In the genomic region with DNA sequence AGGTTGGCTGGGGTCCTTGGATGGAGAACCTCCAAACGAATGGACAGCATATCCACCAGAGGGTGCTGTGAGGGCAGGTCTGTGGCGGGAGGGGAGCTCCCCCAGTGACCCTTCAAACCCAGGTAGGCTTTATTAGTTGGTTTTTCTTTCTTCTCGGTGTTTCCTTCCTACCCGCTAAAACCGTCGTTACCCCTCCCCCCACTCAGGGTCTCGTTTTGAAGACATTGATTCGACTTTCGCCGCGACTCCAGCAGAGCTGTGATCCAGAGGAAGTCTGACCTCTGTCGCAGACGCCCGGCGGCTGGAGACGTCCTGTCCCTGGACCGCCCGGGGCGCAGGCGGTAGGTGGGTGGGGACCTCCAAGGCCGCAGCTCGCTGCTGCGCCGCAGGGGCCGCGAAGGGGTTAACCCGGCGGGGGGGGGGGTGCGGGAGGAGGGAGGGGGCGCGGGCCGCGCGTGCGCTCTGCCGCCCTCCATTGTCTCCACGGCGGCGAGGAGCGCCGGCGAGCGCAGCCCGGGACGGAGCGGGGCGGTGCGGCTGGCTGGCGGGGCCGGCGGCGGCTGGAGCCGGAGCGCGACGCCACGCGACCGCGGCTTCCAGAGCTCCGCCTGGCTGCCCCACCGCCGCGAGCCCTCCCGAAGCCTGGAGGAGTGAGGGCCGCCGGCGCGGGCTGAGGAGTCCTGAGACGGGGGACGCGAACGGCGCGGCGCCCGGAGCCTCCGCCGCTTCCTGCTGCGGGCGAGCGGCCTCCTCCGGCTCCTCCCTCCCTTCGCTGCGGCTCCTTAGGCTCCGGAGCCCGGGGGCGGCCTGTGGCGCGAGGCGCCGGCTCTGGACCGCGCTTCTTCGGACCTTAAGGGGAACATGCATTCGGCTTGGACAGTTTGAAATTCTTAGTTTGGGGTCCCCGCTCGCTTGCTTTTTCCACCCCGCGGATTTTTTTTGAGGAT, we compare ENCODE assay signal across 8 mouse cellular contexts. TPM values are rescaled to one million over a fixed set of nuclear protein-coding genes. Genes with fewer than 3 reads are reported as not detected.
DNase-seq lines count a peak whose midpoint lies in the region; ATAC-seq lines count a peak whose summit lies in the region.

TSS of gene Znrf1 (plus strand) at position 67 of the 947 bp plus-strand sequence.

- H3K9ac ChIP-seq in forebrain, embryonic 14.5 days (ENCODE audit: low read length) = peak within 1 kb of the TSS; percentile 97
- peak within 1 kb of the TSS; percentile 90 for H3K9ac ChIP-seq in neural tube, embryonic 15.5 days (replicated peaks)

- peak within 1 kb of the TSS; percentile 96 for H3K27ac ChIP-seq in forebrain, embryonic 14.5 days (ENCODE audit: low read depth, low read length)
- H3K27ac ChIP-seq in neural tube, embryonic 15.5 days (replicated peaks) = peak within 1 kb of the TSS; percentile 95

- H3K9me3 ChIP-seq in forebrain, embryonic 14.5 days (replicated peaks; ENCODE audit: control insufficient read depth, low read length) = no peaks in the 10 kb centered on the region
- no peaks in the 10 kb centered on the region for H3K9me3 ChIP-seq in neural tube, embryonic 15.5 days (replicated peaks)

- peaks cover 25% of the 10 kb centered on the region for H3K4me1 ChIP-seq in forebrain, embryonic 14.5 days (ENCODE audit: control insufficient read depth, insufficient read depth, low read length)
- H3K4me1 ChIP-seq in neural tube, embryonic 15.5 days = peaks cover 43% of the 10 kb centered on the region

- peak within 1 kb of the TSS; percentile 77 for H3K4me2 ChIP-seq in forebrain, embryonic 14.5 days (ENCODE audit: low read length)
- peak within 1 kb of the TSS; percentile 93 for H3K4me2 ChIP-seq in neural tube, embryonic 15.5 days

- ATAC-seq in cerebellum, adult (ENCODE audit: insufficient number of reproducible peaks, low FRiP score, low TSS enrichment) = peak; percentile 71
- ATAC-seq in forebrain, embryonic 14.5 days = peak; percentile 96
- peak; percentile 91 for ATAC-seq in neural tube, embryonic 15.5 days (ENCODE audit: low FRiP score)

- intact Hi-C loops in heart, postnatal 10 days (cut with DNase I) = loop anchor here (1.0 to 10.0 kb wide), 3 partner anchors 14 to 288 kb away; no protein-coding TSS in a partner anchor

- no peaks in the 10 kb centered on the region for H3K27me3 ChIP-seq in forebrain, embryonic 14.5 days (replicated peaks; ENCODE audit: control insufficient read depth, insufficient read depth, low read length)
- no peaks in the 10 kb centered on the region for H3K27me3 ChIP-seq in neural tube, embryonic 15.5 days (replicated peaks)

- WGBS in forebrain, embryonic 14.5 days = under 1% methylated on average over 73 of the region's 100 CpGs
- WGBS in neural tube, embryonic 15.5 days = under 1% methylated on average over 69 of the region's 100 CpGs

- DNase-seq in ES-CJ7 (ENCODE audit: low read depth, low spot score) = peak; percentile 97
- peak; percentile 85 for DNase-seq in forebrain, embryonic 14.5 days (ENCODE audit: low spot score)
- peak; percentile 86 to 89 for DNase-seq in heart, postnatal 10 days
- DNase-seq in kidney, postnatal 4 days = peak; percentile 86 to 91
- DNase-seq in lung, adult 18-20 months = peak; percentile 67 to 78
- peak; percentile 60 to 68 for DNase-seq in thymus, adult 18-20 months

- no peaks in the 10 kb centered on the region for H3K36me3 ChIP-seq in forebrain, embryonic 14.5 days (ENCODE audit: control insufficient read depth, insufficient read depth, low read length)
- H3K36me3 ChIP-seq in neural tube, embryonic 15.5 days = no peaks in the 10 kb centered on the region

- H3K4me3 ChIP-seq in forebrain, embryonic 14.5 days (ENCODE audit: low read depth, low read length) = peak within 1 kb of the TSS; percentile 57
- peak within 1 kb of the TSS; percentile 78 for H3K4me3 ChIP-seq in neural tube, embryonic 15.5 days (replicated peaks)

RNA-seq across cellular contexts. Expression of gene Znrf1, which starts in this region (rescaled TPM):
- polyA plus RNA-seq in forebrain, embryonic 14.5 days (2014; fragmentation: Nextera tagmentation; extraction: Ambion mirVana) = 55.3 and 64.6 TPM in 2 replicates
- total RNA-seq in heart, postnatal 10 days (2021) = 10 to 100 TPM; 66.2 to 69.2 TPM
- 80.3 and 93.3 TPM in 2 replicates for polyA plus RNA-seq in neural tube, embryonic 15.5 days (2015; fragmentation: Nextera tagmentation; extraction: Ambion mirVana)

Comparison
In these comparisons a context has a peak if more than half of its experiments do, and no peak if none do; other contexts are left out.
1. Peak in every context shown above with its lines: DNase-seq, ATAC-seq, H3K4me3 ChIP-seq and H3K27ac ChIP-seq.